Comparison of ENCODE assay signal across 23 mouse cellular contexts in the genomic region with DNA sequence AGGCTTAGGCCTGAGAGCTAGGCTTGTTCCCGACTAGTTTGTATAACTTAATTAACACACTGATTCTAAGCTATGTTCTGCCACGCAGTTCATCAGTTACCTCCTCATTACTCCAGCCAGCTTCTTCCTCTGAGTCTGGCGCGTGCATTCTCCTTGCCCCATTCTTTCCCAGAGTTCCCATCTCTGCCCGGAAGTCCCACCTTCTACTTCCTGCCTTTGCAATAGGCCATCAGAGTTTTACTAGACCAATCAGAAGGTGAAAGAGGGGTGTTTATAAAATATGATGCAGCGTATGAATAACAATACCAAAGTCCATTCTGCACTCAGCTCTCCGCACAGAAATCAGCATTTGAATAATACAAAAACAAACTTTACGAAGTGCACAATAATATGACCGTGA.
A peak's percentile ranks its signal among the peaks of the same experiment; 100 is the strongest.
DNase-seq lines count a peak whose midpoint lies in the region; ATAC-seq lines count a peak whose summit lies in the region.
"Had no signal": no experiment of that assay in that cellular context is flagged by ENCODE, and none has a peak within 500 bp of the region (broad histone marks: within the 10 kb centered on the region; RNA-seq: fewer than 3 reads in every experiment).

No protein-coding gene starts in this region.

- no peak overlapping the region for H3K27ac ChIP-seq in forebrain, embryonic 16.5 days (ENCODE audit: low read length)
- H3K27ac ChIP-seq: embryonic facial prominence, embryonic 10.5 days; embryonic facial prominence, embryonic 12.5 days; forebrain, embryonic 13.5 days; forebrain, embryonic 15.5 days had no signal

- H3K9ac ChIP-seq in forebrain, embryonic 16.5 days (replicated peaks; ENCODE audit: low read depth, low read length) = no peak overlapping the region
- H3K9ac ChIP-seq: embryonic facial prominence, embryonic 12.5 days; forebrain, embryonic 13.5 days; forebrain, embryonic 15.5 days had no signal

- no peaks in the 10 kb centered on the region for H3K27me3 ChIP-seq in forebrain, embryonic 16.5 days (replicated peaks; ENCODE audit: control insufficient read depth, insufficient read depth, low read length)
- H3K27me3 ChIP-seq: CH12.LX; embryonic facial prominence, embryonic 12.5 days; forebrain, embryonic 13.5 days; forebrain, embryonic 15.5 days; Patski had no signal

- no peak overlapping the region for H3K4me2 ChIP-seq in forebrain, embryonic 16.5 days (ENCODE audit: low read length)
- H3K4me2 ChIP-seq: embryonic facial prominence, embryonic 12.5 days; forebrain, embryonic 13.5 days; forebrain, embryonic 15.5 days had no signal

- no peak for ATAC-seq in forebrain, embryonic 16.5 days
- ATAC-seq: activated CD4-positive, CD25-positive, alpha-beta regulatory T cell, adult 4 months; CD4-positive, CD25-positive, alpha-beta regulatory T cell, adult 4 months; forebrain, embryonic 13.5 days; forebrain, embryonic 15.5 days; Patski had no signal

- no peaks in the 10 kb centered on the region for H3K4me1 ChIP-seq in forebrain, embryonic 16.5 days (replicated peaks; ENCODE audit: control insufficient read depth, insufficient read depth, low read length)
- H3K4me1 ChIP-seq: embryonic facial prominence, embryonic 10.5 days; embryonic facial prominence, embryonic 12.5 days; forebrain, embryonic 13.5 days; forebrain, embryonic 15.5 days had no signal

- H3K4me3 ChIP-seq in forebrain, embryonic 16.5 days (replicated peaks; ENCODE audit: low read length) = no peak overlapping the region
- H3K4me3 ChIP-seq: embryonic facial prominence, embryonic 10.5 days; embryonic facial prominence, embryonic 12.5 days; forebrain, embryonic 13.5 days; forebrain, embryonic 15.5 days had no signal

- H3K36me3 ChIP-seq in forebrain, embryonic 16.5 days (ENCODE audit: control insufficient read depth, insufficient read depth) = no peaks in the 10 kb centered on the region
- H3K36me3 ChIP-seq: embryonic facial prominence, embryonic 10.5 days; embryonic facial prominence, embryonic 12.5 days; forebrain, embryonic 15.5 days; G1E had no signal

- WGBS in forebrain, embryonic 16.5 days = 91% methylated on average over 9 of the region's 9 CpGs

- DNase-seq in heart, adult 11 months = peak; percentile 33
- no peak for DNase-seq in heart, adult 9 months (ENCODE audit: low spot score in 2 of 2)
- peak; percentile 53 for DNase-seq in R1 (ENCODE audit: low read depth, low spot score)
- DNase-seq in kidney, postnatal 36 days = no peak
- DNase-seq: adrenal gland, adult 8-10 months; adrenal gland, postnatal 14 days; adrenal gland, postnatal 36 days; B cell, adult 2 months; cerebellum, adult 11-12 months; cerebellum, adult 2 months; cerebellum, adult 9-10 months; cerebellum, postnatal 10 days; cerebellum, postnatal 25 days had no signal

- H3K9me3 ChIP-seq in forebrain, embryonic 16.5 days (ENCODE audit: control insufficient read depth, low read length) = peaks cover 8% of the 10 kb centered on the region
- H3K9me3 ChIP-seq: embryonic facial prominence, embryonic 12.5 days; forebrain, embryonic 15.5 days had no signal

Comparison
In these comparisons a context has a peak if more than half of its experiments do, and no peak if none do; other contexts are left out.
1. DNase-seq: peak in heart, adult 11 months (single experiment) and R1 (single experiment); none in heart, adult 9 months (0 of 2) and kidney, postnatal 36 days (0 of 2).